Mouse (Mus musculus) gastrocnemius, postnatal 10 days (tissue): Measurements from ENCODE around the gene Mcm2. TPM values are rescaled to one million over a fixed set of nuclear protein-coding genes. Genes with fewer than 3 reads are reported as not detected.

Source experiments
- DNase-seq: peaks from one replicate; pipeline ENCODE4 v3.0.0; 2021; ENCODE audit warnings: mixed read lengths
- total RNA-seq, 2 experiments: library from RNA; stranded (reverse); gene quantifications; 2 replicates each; pipeline ENCODE4 v1.2.3; 2021

The Mcm2 gene
- total RNA-seq, 2 experiments from 2014 or later, result 15.5 to 23.7 TPM

GRCm38 (mm10) chr6:88889410-88890042 lies 9.1 kb downstream of the Mcm2 start:
- DNase-seq, result no peak

GRCm38 (mm10) chr6:88886417-88886967 lies 12.1 kb downstream of the Mcm2 start:
- DNase-seq, result no peak

- no peak for DNase-seq
These were observed 12.8 kb downstream of the Mcm2 start for GRCm38 (mm10) chr6:88885644-88886416.

GRCm38 (mm10) chr6:88884690-88885089 lies 13.9 kb downstream of the Mcm2 start:
- DNase-seq, result no peak

GRCm38 (mm10) chr6:88884195-88884594 lies 14.4 kb downstream of the Mcm2 start:
- DNase-seq, result no peak

GRCm38 (mm10) chr6:88881334-88881733 lies 17.2 kb downstream of the Mcm2 start:
- DNase-seq, result no peak

- DNase-seq, result no peak
These were observed 19.1 kb downstream of the Mcm2 start for GRCm38 (mm10) chr6:88879471-88879870.

- peak; percentile 86 for DNase-seq
These were observed 23.6 kb downstream of the Mcm2 start, which contains the start of gene Podxl2 for GRCm38 (mm10) chr6:88874868-88875508. TSS of gene Podxl2 (minus strand) at chr6:88875044.

GRCm38 (mm10) chr6:88873965-88874867 lies 24.4 kb downstream of the Mcm2 start:
- DNase-seq, result peak; percentile 34

- DNase-seq, result no peak
These were observed 25.8 kb downstream of the Mcm2 start for GRCm38 (mm10) chr6:88872811-88873210.

- DNase-seq, result no peak
These were observed 27.0 kb downstream of the Mcm2 start for GRCm38 (mm10) chr6:88871546-88871945.

- peak; percentile 42 for DNase-seq
These were observed 28.0 kb downstream of the Mcm2 start for GRCm38 (mm10) chr6:88870594-88870993.

GRCm38 (mm10) chr6:88869459-88869858 lies 29.1 kb downstream of the Mcm2 start:
- DNase-seq, result no peak

- DNase-seq, result no peak
These were observed 32.9 kb downstream of the Mcm2 start for GRCm38 (mm10) chr6:88865704-88866103.

- DNase-seq, result no peak
These were observed 37.7 kb downstream of the Mcm2 start for GRCm38 (mm10) chr6:88860914-88861313.

GRCm38 (mm10) chr6:88858341-88858740 lies 40.2 kb downstream of the Mcm2 start:
- DNase-seq, result no peak

- no peak for DNase-seq
These were observed 40.8 kb downstream of the Mcm2 start for GRCm38 (mm10) chr6:88857830-88858229.

GRCm38 (mm10) chr6:88857249-88857648 lies 41.3 kb downstream of the Mcm2 start:
- DNase-seq, result peak; percentile 45

- DNase-seq, result peak; percentile 74
These were observed 42.9 kb downstream of the Mcm2 start for GRCm38 (mm10) chr6:88855636-88856035.

GRCm38 (mm10) chr6:88854509-88854908 lies 44.1 kb downstream of the Mcm2 start:
- no peak for DNase-seq

- DNase-seq, result no peak
These were observed 48.5 kb downstream of the Mcm2 start for GRCm38 (mm10) chr6:88850034-88850433.

GRCm38 (mm10) chr6:88849270-88849669 lies 49.3 kb downstream of the Mcm2 start:
- DNase-seq, result peak; percentile 45
